Comparison of ENCODE assay signal across 20 mouse cellular contexts in the genomic region with DNA sequence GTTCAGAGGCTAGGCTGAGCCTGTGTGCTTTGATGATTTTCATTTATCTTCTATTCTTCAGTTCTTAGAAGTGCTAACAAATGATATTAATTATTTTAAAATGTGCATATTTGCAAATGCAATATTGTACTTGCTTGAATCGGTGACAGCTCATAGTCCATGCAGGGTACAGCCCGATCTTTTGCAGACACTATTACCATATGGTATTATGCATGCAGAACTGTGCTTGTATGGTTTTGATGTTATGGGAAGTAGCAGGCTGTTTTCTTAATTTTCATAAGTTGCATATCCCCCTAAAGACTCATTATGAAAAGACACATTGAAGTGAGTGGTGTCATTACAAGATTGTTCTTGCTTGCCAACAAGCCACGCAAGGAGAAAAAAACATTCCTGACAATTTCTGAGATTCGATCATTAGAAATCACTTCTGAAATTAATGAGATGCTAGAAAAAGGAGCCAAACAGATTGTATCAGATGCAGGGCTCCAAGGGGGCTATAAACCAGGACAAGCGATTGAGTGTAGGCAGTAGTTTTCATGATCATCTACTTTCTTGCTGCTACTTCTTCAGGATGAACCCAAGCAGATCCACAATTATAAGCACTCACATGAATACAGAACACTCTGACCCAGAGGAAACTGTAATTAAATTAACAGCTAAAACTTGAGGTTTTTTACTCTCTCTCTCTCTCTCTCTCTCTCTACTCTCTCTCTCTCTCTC.
DNase-seq lines count a peak whose midpoint lies in the region; ATAC-seq and TF ChIP-seq lines count a peak whose summit lies in the region.
"Had no signal": no experiment of that assay in that cellular context is flagged by ENCODE, and none has a peak within 500 bp of the region (broad histone marks: within the 10 kb centered on the region; RNA-seq: fewer than 3 reads in every experiment).

No protein-coding gene starts in this region.

- peak overlapping the region; percentile 81 for H3K27ac ChIP-seq in forebrain, embryonic 13.5 days
- peak overlapping the region; percentile 67 for H3K27ac ChIP-seq in forebrain, embryonic 16.5 days (ENCODE audit: low read length)
- no peak overlapping the region for H3K27ac ChIP-seq in midbrain, embryonic 16.5 days (ENCODE audit: low read length)
- no peak overlapping the region for H3K27ac ChIP-seq in stomach, postnatal 0 days (replicated peaks)
- H3K27ac ChIP-seq: intestine, embryonic 15.5 days; midbrain, embryonic 12.5 days had no signal

- no peaks in the 10 kb centered on the region for H3K27me3 ChIP-seq in forebrain, embryonic 13.5 days
- no peaks in the 10 kb centered on the region for H3K27me3 ChIP-seq in forebrain, embryonic 16.5 days (replicated peaks; ENCODE audit: control insufficient read depth, insufficient read depth, low read length)
- H3K27me3 ChIP-seq in midbrain, embryonic 16.5 days (ENCODE audit: control insufficient read depth, insufficient read depth, low read depth, low read length) = no peaks in the 10 kb centered on the region
- no peaks in the 10 kb centered on the region for H3K27me3 ChIP-seq in stomach, postnatal 0 days (ENCODE audit: control insufficient read depth, insufficient read depth, low read length)
- H3K27me3 ChIP-seq: intestine, embryonic 15.5 days; limb, embryonic 12.5 days; midbrain, embryonic 12.5 days had no signal

- no peak for TF ChIP-seq CTCF in stomach, postnatal 0 days (IDR thresholded peaks at IDR 0.05; ENCODE audit: low read depth)

- H3K9ac ChIP-seq in forebrain, embryonic 13.5 days = no peak overlapping the region
- no peak overlapping the region for H3K9ac ChIP-seq in forebrain, embryonic 16.5 days (replicated peaks; ENCODE audit: low read depth, low read length)
- no peak overlapping the region for H3K9ac ChIP-seq in midbrain, embryonic 16.5 days (ENCODE audit: low read depth, low read length)
- H3K9ac ChIP-seq in stomach, postnatal 0 days (ENCODE audit: low read length) = no peak overlapping the region
- H3K9ac ChIP-seq: intestine, embryonic 15.5 days; limb, embryonic 12.5 days; liver, postnatal 0 days; midbrain, embryonic 12.5 days had no signal

- WGBS in forebrain, embryonic 13.5 days = 69% methylated on average over 5 of the region's 5 CpGs
- WGBS in forebrain, embryonic 16.5 days = 39% methylated on average over 5 of the region's 5 CpGs
- WGBS in midbrain, embryonic 16.5 days = 60% methylated on average over 5 of the region's 5 CpGs
- 89% methylated on average over 5 of the region's 5 CpGs for WGBS in stomach, postnatal 0 days

- no peaks in the 10 kb centered on the region for H3K36me3 ChIP-seq in forebrain, embryonic 13.5 days (ENCODE audit: poor library complexity, severe bottlenecking)
- H3K36me3 ChIP-seq in forebrain, embryonic 16.5 days (ENCODE audit: control insufficient read depth, insufficient read depth) = no peaks in the 10 kb centered on the region
- H3K36me3 ChIP-seq in midbrain, embryonic 16.5 days (ENCODE audit: control insufficient read depth, insufficient read depth, low read length) = no peaks in the 10 kb centered on the region
- no peaks in the 10 kb centered on the region for H3K36me3 ChIP-seq in stomach, postnatal 0 days (ENCODE audit: control insufficient read depth, insufficient read depth, low read length)
- H3K36me3 ChIP-seq: intestine, embryonic 15.5 days; limb, embryonic 12.5 days; midbrain, embryonic 12.5 days had no signal

- H3K9me3 ChIP-seq in forebrain, embryonic 13.5 days (replicated peaks) = no peaks in the 10 kb centered on the region
- no peaks in the 10 kb centered on the region for H3K9me3 ChIP-seq in forebrain, embryonic 16.5 days (ENCODE audit: control insufficient read depth, low read length)
- H3K9me3 ChIP-seq in midbrain, embryonic 16.5 days (replicated peaks; ENCODE audit: control insufficient read depth, low read length, poor library complexity, severe bottlenecking) = no peaks in the 10 kb centered on the region
- H3K9me3 ChIP-seq in stomach, postnatal 0 days (ENCODE audit: control insufficient read depth, low read length) = no peaks in the 10 kb centered on the region
- H3K9me3 ChIP-seq: intestine, embryonic 15.5 days; limb, embryonic 12.5 days; midbrain, embryonic 12.5 days had no signal

- peak; percentile 17 to 64 for DNase-seq in layer of hippocampus, adult 18-20 months (ENCODE audit: low spot score in 2 of 2)
- no peak for DNase-seq in layer of hippocampus, postnatal 14 days (ENCODE audit: low spot score in 2 of 2)
- DNase-seq in urinary bladder, adult 18-20 months (ENCODE audit: low spot score in 2 of 2) = no peak
- DNase-seq in stomach, postnatal 0 days (ENCODE audit: low spot score) = no peak
- DNase-seq: adrenal gland, postnatal 10 days; gastrocnemius, postnatal 10 days; kidney, adult 8-10 months; kidney, postnatal 10 days; liver, postnatal 0 days; thymus, postnatal 25 days had no signal

- no peak overlapping the region for H3K4me3 ChIP-seq in forebrain, embryonic 13.5 days
- no peak overlapping the region for H3K4me3 ChIP-seq in forebrain, embryonic 16.5 days (replicated peaks; ENCODE audit: low read length)
- H3K4me3 ChIP-seq in midbrain, embryonic 16.5 days (ENCODE audit: low read depth, low read length) = no peak overlapping the region
- H3K4me3 ChIP-seq in stomach, postnatal 0 days (ENCODE audit: low read depth, low read length) = no peak overlapping the region
- H3K4me3 ChIP-seq: intestine, embryonic 15.5 days; limb, embryonic 12.5 days; midbrain, embryonic 12.5 days had no signal

- ATAC-seq in forebrain, embryonic 13.5 days = peak; percentile 79
- ATAC-seq in forebrain, embryonic 16.5 days = peak; percentile 79
- peak; percentile 55; the same call in 1 of the 2 replicates for ATAC-seq in midbrain, embryonic 16.5 days
- ATAC-seq in stomach, postnatal 0 days (ENCODE audit: low FRiP score, low TSS enrichment) = no peak
- ATAC-seq: activated CD4-positive, CD25-positive, alpha-beta regulatory T cell, adult 4 months; intestine, embryonic 15.5 days; liver, postnatal 0 days; lung, postnatal 0 days had no signal

- peaks cover 25% of the 10 kb centered on the region for H3K4me1 ChIP-seq in forebrain, embryonic 13.5 days
- peaks cover 15% of the 10 kb centered on the region for H3K4me1 ChIP-seq in forebrain, embryonic 16.5 days (replicated peaks; ENCODE audit: control insufficient read depth, insufficient read depth, low read length)
- peaks cover 9% of the 10 kb centered on the region for H3K4me1 ChIP-seq in midbrain, embryonic 16.5 days (ENCODE audit: control insufficient read depth, insufficient read depth, low read length)
- H3K4me1 ChIP-seq in stomach, postnatal 0 days (replicated peaks; ENCODE audit: control insufficient read depth, insufficient read depth) = no peaks in the 10 kb centered on the region
- H3K4me1 ChIP-seq: intestine, embryonic 15.5 days had no signal

- no peak overlapping the region for H3K4me2 ChIP-seq in forebrain, embryonic 13.5 days
- peak overlapping the region; percentile 1; the same call in 1 of the 2 replicates for H3K4me2 ChIP-seq in forebrain, embryonic 16.5 days (ENCODE audit: low read length)
- no peak overlapping the region for H3K4me2 ChIP-seq in midbrain, embryonic 16.5 days (ENCODE audit: low read length)
- H3K4me2 ChIP-seq in stomach, postnatal 0 days (replicated peaks; ENCODE audit: low read depth) = no peak overlapping the region
- H3K4me2 ChIP-seq: heart, embryonic 11.5 days; intestine, embryonic 15.5 days; limb, embryonic 12.5 days; liver, embryonic 11.5 days; midbrain, embryonic 12.5 days had no signal

- TF ChIP-seq EP300 in stomach, postnatal 0 days (optimal IDR thresholded peaks at IDR 0.05) = no peak

Comparison
In these comparisons a context has a peak if more than half of its experiments do, and no peak if none do; other contexts are left out.
1. DNase-seq: peak in layer of hippocampus, adult 18-20 months (2 of 2); none in layer of hippocampus, postnatal 14 days (0 of 2), urinary bladder, adult 18-20 months (0 of 2) and stomach, postnatal 0 days (single experiment).
2. H3K27ac ChIP-seq: peak in forebrain, embryonic 13.5 days (single experiment) and forebrain, embryonic 16.5 days (single experiment); none in midbrain, embryonic 16.5 days (single experiment) and stomach, postnatal 0 days (single experiment).